Mouse (Mus musculus) thymus, adult 18-20 months (tissue): ENCODE results near the gene Olfr92.
"Not testable (repeated sequence)": the region's sequence is repeated elsewhere in the genome, so short reads cannot be mapped to it uniquely, and the experiment has no call there.

ENCODE experiments used
- DNase-seq, 2 experiments: peaks; one replicate each; pipeline ENCODE4 v3.0.0; 2022; ENCODE audit warnings: mixed read lengths in 2 of 2

The Olfr92 gene

GRCm38 (mm10) chr17:37119988-37120387, at the start of gene Olfr92:
TSS of gene Olfr92 (minus strand) at chr17:37120088.
- DNase-seq = no peak

GRCm38 (mm10) chr17:37161394-37161793, 41.5 kb upstream of the Olfr92 start, which contains the start of gene Olfr93:
TSS of gene Olfr93 (minus strand) at chr17:37161494.
- no peak for DNase-seq

- not testable (repeated sequence) for DNase-seq
Observed at GRCm38 (mm10) chr17:37131366-37131765, 11.5 kb upstream of the Olfr92 start.

GRCm38 (mm10) chr17:37098178-37098577, 21.7 kb downstream of the Olfr92 start, which contains the start of gene Olfr91:
TSS of gene Olfr91 (minus strand) at chr17:37098278.
- no peak for DNase-seq

- no peak for DNase-seq
Observed at GRCm38 (mm10) chr17:37093289-37093688, 26.6 kb downstream of the Olfr92 start.

GRCm38 (mm10) chr17:37092198-37092597, 27.7 kb downstream of the Olfr92 start:
- no peak for DNase-seq

GRCm38 (mm10) chr17:37088399-37088798, 31.5 kb downstream of the Olfr92 start, which contains the start of gene Olfr90:
TSS of gene Olfr90 (minus strand) at chr17:37088499.
- DNase-seq = no peak

GRCm38 (mm10) chr17:37085545-37085944, 34.3 kb downstream of the Olfr92 start:
- DNase-seq = no peak

GRCm38 (mm10) chr17:37084632-37085031, 35.3 kb downstream of the Olfr92 start:
- DNase-seq = no peak

GRCm38 (mm10) chr17:37083327-37083726, 36.6 kb downstream of the Olfr92 start:
- DNase-seq = no peak

- DNase-seq = no peak
Observed at GRCm38 (mm10) chr17:37081659-37082058, 38.2 kb downstream of the Olfr92 start.

GRCm38 (mm10) chr17:37080119-37080518, 39.8 kb downstream of the Olfr92 start:
- DNase-seq = no peak

- DNase-seq = no peak
Observed at GRCm38 (mm10) chr17:37078990-37079389, 40.9 kb downstream of the Olfr92 start.

- DNase-seq = no peak
Observed at GRCm38 (mm10) chr17:37078193-37078592, 41.7 kb downstream of the Olfr92 start.

- DNase-seq = no peak
Observed at GRCm38 (mm10) chr17:37075766-37076165, 44.1 kb downstream of the Olfr92 start.

- no peak for DNase-seq
Observed at GRCm38 (mm10) chr17:37075181-37075580, 44.7 kb downstream of the Olfr92 start.

- DNase-seq = no peak
Observed at GRCm38 (mm10) chr17:37072730-37073276, 47.1 kb downstream of the Olfr92 start.

- no peak for DNase-seq
Observed at GRCm38 (mm10) chr17:37072080-37072729, 47.7 kb downstream of the Olfr92 start.

GRCm38 (mm10) chr17:37070121-37070520, 49.8 kb downstream of the Olfr92 start:
- DNase-seq = no peak

- DNase-seq = no peak
Observed at GRCm38 (mm10) chr17:37067861-37068260, 52.0 kb downstream of the Olfr92 start.

GRCm38 (mm10) chr17:37065993-37066392, 53.9 kb downstream of the Olfr92 start:
- no peak for DNase-seq

GRCm38 (mm10) chr17:37063686-37064495, 56.0 kb downstream of the Olfr92 start:
- no peak for DNase-seq

- DNase-seq = no peak
Observed at GRCm38 (mm10) chr17:37063063-37063462, 56.8 kb downstream of the Olfr92 start.
